Mouse (Mus musculus) E14TG2a.4 (cell line): Measurements from ENCODE around the gene Zkscan2.
A peak's percentile ranks its signal among the peaks of the same experiment; 100 is the strongest.

Source experiments
- H3K27me3 ChIP-seq: 2 replicates; pipeline ENCODE4 v1.6.1; 2014; ENCODE audit warnings: low read length, control low read depth; ENCODE audit not compliant: insufficient read depth
- H3K36me3 ChIP-seq: 2 replicates; pipeline ENCODE4 v1.6.1; 2014; ENCODE audit warnings: low read length, control low read depth; ENCODE audit not compliant: insufficient read depth
- H3K4me1 ChIP-seq: replicated peaks from 2 replicates; pipeline ENCODE4 v1.6.1; 2014; ENCODE audit warnings: low read depth, low read length, control low read depth
- H3K4me3 ChIP-seq: replicated peaks from 2 replicates; pipeline ENCODE4 v1.5.1; 2014; ENCODE audit warnings: mild to moderate bottlenecking, low read length
- H3K9me3 ChIP-seq: 2 replicates; pipeline ENCODE4 v1.6.1; 2014; ENCODE audit warnings: low read length, control low read depth
- CTCF ChIP-seq: conservative IDR thresholded peaks from 2 replicates; pipeline ENCODE4 v1.5.1; 2014; ENCODE audit warnings: low read length
- NANOG ChIP-seq: IDR thresholded peaks from 2 replicates; pipeline ENCODE4 v1.6.1; 2014; ENCODE audit warnings: borderline replicate concordance, low read length, mixed read lengths
- POU5F1 ChIP-seq: IDR thresholded peaks from 2 replicates; pipeline ENCODE4 v1.6.1; 2014; ENCODE audit warnings: low read length, borderline replicate concordance

Zkscan2 gene

GRCm38 (mm10) chr7:123500239-123501219 is at the start of gene Zkscan2:
TSS of gene Zkscan2 (minus strand) at chr7:123500449.
- peaks cover 23% of the 10 kb centered on the region for H3K4me1 ChIP-seq
- TF ChIP-seq CTCF (no peak), NANOG (no peak), POU5F1 (no peak)
- peaks cover 54% of the 10 kb centered on the region for H3K27me3 ChIP-seq
- no peaks in the 10 kb centered on the region for H3K9me3 ChIP-seq
- H3K36me3 ChIP-seq, result 0 out of 2 replicates have a peak, but pooled peaks cover 3% of the 10 kb centered on the region
- H3K4me3 ChIP-seq, result peak within 1 kb of the TSS; percentile 85

GRCm38 (mm10) chr7:123529190-123529589 is 28.9 kb upstream of the Zkscan2 start:
- H3K4me1 ChIP-seq, result no peaks in the 10 kb centered on the region
- TF ChIP-seq NANOG, result no peak
- TF ChIP-seq POU5F1, result no peak
- no peak for TF ChIP-seq CTCF
- H3K9me3 ChIP-seq, result peaks cover 11% of the 10 kb centered on the region
- no peaks in the 10 kb centered on the region for H3K36me3 ChIP-seq
- H3K4me3 ChIP-seq, result no peak overlapping the region
- no peaks in the 10 kb centered on the region for H3K27me3 ChIP-seq

GRCm38 (mm10) chr7:123525761-123526160 is 25.5 kb upstream of the Zkscan2 start:
- peaks cover 11% of the 10 kb centered on the region for H3K27me3 ChIP-seq
- TF ChIP-seq CTCF, result no peak
- TF ChIP-seq NANOG, result no peak
- no peak for TF ChIP-seq POU5F1
- H3K9me3 ChIP-seq, result peaks cover 2% of the 10 kb centered on the region
- no peaks in the 10 kb centered on the region for H3K36me3 ChIP-seq
- H3K4me1 ChIP-seq, result no peaks in the 10 kb centered on the region
- no peak overlapping the region for H3K4me3 ChIP-seq

GRCm38 (mm10) chr7:123524218-123524861 is 24.1 kb upstream of the Zkscan2 start:
- Histone ChIP-seq H3K4me3 (no peak overlapping the region), H3K9me3 (no peaks in the 10 kb centered on the region), H3K4me1 (no peaks in the 10 kb centered on the region), H3K27me3 (peaks cover 11% of the 10 kb centered on the region), H3K36me3 (no peaks in the 10 kb centered on the region)
- TF ChIP-seq NANOG (no peak), CTCF (peak; percentile 76)

GRCm38 (mm10) chr7:123507946-123508345 is 7.7 kb upstream of the Zkscan2 start:
- peaks cover 32% of the 10 kb centered on the region for H3K27me3 ChIP-seq

GRCm38 (mm10) chr7:123503358-123503757 is 3.1 kb upstream of the Zkscan2 start:
- TF ChIP-seq POU5F1 (no peak), NANOG (no peak), CTCF (no peak)
- Histone ChIP-seq H3K36me3 (no peaks in the 10 kb centered on the region), H3K4me3 (no peak overlapping the region), H3K9me3 (no peaks in the 10 kb centered on the region; the same call in 1 of the 2 replicates), H3K27me3 (peaks cover 51% of the 10 kb centered on the region), H3K4me1 (peaks cover 32% of the 10 kb centered on the region)

More at GRCm38 (mm10) chr7:123507946-123508345, 7.7 kb upstream of the Zkscan2 start:
- Histone ChIP-seq H3K4me1 (peaks cover 16% of the 10 kb centered on the region), H3K36me3 (no peaks in the 10 kb centered on the region), H3K9me3 (no peaks in the 10 kb centered on the region; the same call in 1 of the 2 replicates), H3K4me3 (no peak overlapping the region)
- TF ChIP-seq NANOG (peak; percentile 16; the same call in 1 of the 2 replicates), CTCF (no peak)

GRCm38 (mm10) chr7:123499481-123500238 is 589 bp downstream of the Zkscan2 start:
- peaks cover 51% of the 10 kb centered on the region for H3K27me3 ChIP-seq
- H3K4me1 ChIP-seq, result peaks cover 23% of the 10 kb centered on the region
- H3K4me3 ChIP-seq, result peak overlapping the region; percentile 85
- TF ChIP-seq CTCF (no peak), POU5F1 (no peak), NANOG (no peak)
- H3K36me3 ChIP-seq, result 0 out of 2 replicates have a peak, but pooled peaks cover 3% of the 10 kb centered on the region
- no peaks in the 10 kb centered on the region for H3K9me3 ChIP-seq

GRCm38 (mm10) chr7:123487703-123488102 is 12.5 kb downstream of the Zkscan2 start:
- no peaks in the 10 kb centered on the region for H3K4me1 ChIP-seq
- no peaks in the 10 kb centered on the region for H3K9me3 ChIP-seq
- H3K4me3 ChIP-seq, result no peak overlapping the region
- no peaks in the 10 kb centered on the region for H3K27me3 ChIP-seq
- TF ChIP-seq CTCF (no peak), POU5F1 (no peak), NANOG (no peak)
- H3K36me3 ChIP-seq, result no peaks in the 10 kb centered on the region
